Mouse (Mus musculus) forebrain, embryonic 13.5 days (tissue): ENCODE measurements around the gene Ripor3. TPM values are rescaled to one million over a fixed set of nuclear protein-coding genes. Genes with fewer than 3 reads are reported as not detected.

ENCODE experiments used
- ATAC-seq: fragments of 200-750 bp; cut with Nextera tagmentation; 2 replicates; pipeline ENCODE4 v1.8.0; 2017
- H3K27ac ChIP-seq: fragments of 300-500 bp; sonication (generic); 2 replicates; pipeline ENCODE4 v1.5.1; 2015; ENCODE audit warnings: inconsistent platforms, mild to moderate bottlenecking, moderate library complexity
- H3K27me3 ChIP-seq: fragments of 300-500 bp; sonication (generic); 2 replicates; pipeline ENCODE4 v1.6.1; 2015; ENCODE audit warnings: mild to moderate bottlenecking, inconsistent platforms
- H3K36me3 ChIP-seq: fragments of 300-500 bp; sonication (generic); 2 replicates; pipeline ENCODE4 v1.6.1; 2015; ENCODE audit warnings: mild to moderate bottlenecking, inconsistent platforms; ENCODE audit not compliant: poor library complexity, severe bottlenecking
- H3K4me1 ChIP-seq: fragments of 300-500 bp; sonication (generic); 2 replicates; pipeline ENCODE4 v1.6.1; 2015; ENCODE audit warnings: inconsistent platforms
- H3K4me2 ChIP-seq: fragments of 300-500 bp; sonication (generic); 2 replicates; pipeline ENCODE4 v1.6.1; 2015; ENCODE audit warnings: inconsistent platforms, mild to moderate bottlenecking, moderate library complexity
- H3K4me3 ChIP-seq: fragments of 300-500 bp; sonication (generic); 2 replicates; pipeline ENCODE4 v1.5.1; 2015; ENCODE audit warnings: mild to moderate bottlenecking, inconsistent platforms
- H3K9ac ChIP-seq: fragments of 300-500 bp; sonication (generic); 2 replicates; pipeline ENCODE4 v1.6.1; 2015; ENCODE audit warnings: mild to moderate bottlenecking, inconsistent platforms
- H3K9me3 ChIP-seq: fragments of 300-500 bp; sonication (generic); replicated peaks from 2 replicates; pipeline ENCODE4 v1.6.1; 2016; ENCODE audit warnings: inconsistent platforms
- WGBS: fragments of 180-500 bp; shearing (Covaris S2); methylation state at CpG from one replicate; pipeline ENCODE4 v1.1.7; 2015; 5-methylcytosine and 5-hydroxymethylcytosine counted together
- polyA plus RNA-seq: library from polyadenylated mRNA; unstranded; fragments of >200 nt; fragmentation: Nextera tagmentation; extraction: Ambion mirVana; gene quantifications from 2 replicates; pipeline ENCODE4 v1.2.1, GENCODE M21; 2015

Gene Ripor3
- polyA plus RNA-seq, 1 experiment from 2014 or later = 0.19 TPM

DNA sequence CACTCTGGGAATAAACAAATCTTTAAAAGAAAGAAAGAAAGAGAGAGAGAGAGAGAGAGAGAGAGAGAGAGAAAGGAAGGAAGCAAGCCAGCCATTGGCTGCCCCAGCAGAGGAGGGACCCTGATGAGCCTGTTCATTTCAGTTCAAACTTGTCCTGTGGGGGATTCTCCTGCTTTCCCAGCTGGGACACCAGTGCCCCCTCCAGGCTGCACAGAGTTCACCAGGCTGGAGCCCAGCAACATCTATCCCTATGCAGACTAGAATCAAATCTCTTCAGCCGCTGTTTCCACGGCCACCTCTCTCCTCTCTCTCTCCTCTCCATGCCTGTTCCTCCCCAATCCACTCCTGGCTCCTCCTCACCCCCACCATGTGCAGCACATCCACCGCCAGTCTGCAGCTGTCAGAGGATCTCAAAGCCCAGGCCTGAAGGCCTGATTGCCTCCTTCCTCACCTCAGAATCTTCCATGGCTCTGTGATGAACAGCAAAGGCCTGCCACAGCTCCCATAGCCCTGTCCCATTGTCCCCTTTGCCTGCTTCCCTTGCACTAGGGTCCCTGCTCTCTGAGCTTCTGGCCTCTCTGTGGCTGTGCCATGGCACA lies 11.2 kb downstream of the Ripor3 start:
- WGBS = 66% methylated on average over 3 of the region's 3 CpGs
- Histone ChIP-seq H3K27me3 (no peaks in the 10 kb centered on the region), H3K4me2 (no peak overlapping the region), H3K4me1 (no peaks in the 10 kb centered on the region), H3K27ac (no peak overlapping the region), H3K9ac (no peak overlapping the region), H3K36me3 (no peaks in the 10 kb centered on the region), H3K4me3 (no peak overlapping the region), H3K9me3 (peaks cover 8% of the 10 kb centered on the region; the same call in 1 of the 2 replicates)
- no peak for ATAC-seq

DNA sequence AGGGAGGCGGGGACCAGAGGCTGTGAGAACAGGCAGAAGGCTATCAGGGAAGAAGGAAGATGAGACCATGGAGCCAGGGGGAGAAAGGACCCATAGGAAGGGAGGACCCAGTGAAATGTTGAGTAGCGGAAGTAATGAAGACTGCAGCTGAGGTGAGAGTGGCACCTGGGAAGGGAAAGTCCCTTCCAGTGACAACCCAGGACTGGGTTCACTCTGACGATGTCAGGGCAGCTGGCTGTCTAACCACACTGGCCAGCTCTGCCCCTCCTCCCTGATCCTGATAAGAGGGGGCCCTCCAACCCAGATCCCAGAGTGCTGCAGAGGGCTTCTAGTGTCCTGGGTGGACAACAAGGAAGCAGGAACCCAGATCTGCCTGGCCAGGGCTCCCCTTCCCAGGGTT lies 12.9 kb downstream of the Ripor3 start:
- H3K4me1 ChIP-seq = no peaks in the 10 kb centered on the region
- no peaks in the 10 kb centered on the region for H3K36me3 ChIP-seq
- no peak overlapping the region for H3K4me3 ChIP-seq
- ATAC-seq = no peak
- no peak overlapping the region for H3K9ac ChIP-seq
- no peak overlapping the region for H3K4me2 ChIP-seq
- H3K27ac ChIP-seq = no peak overlapping the region
- WGBS = 68% methylated on average over 3 of the region's 3 CpGs
- H3K9me3 ChIP-seq = peaks cover 8% of the 10 kb centered on the region; the same call in 1 of the 2 replicates
- no peaks in the 10 kb centered on the region for H3K27me3 ChIP-seq

DNA sequence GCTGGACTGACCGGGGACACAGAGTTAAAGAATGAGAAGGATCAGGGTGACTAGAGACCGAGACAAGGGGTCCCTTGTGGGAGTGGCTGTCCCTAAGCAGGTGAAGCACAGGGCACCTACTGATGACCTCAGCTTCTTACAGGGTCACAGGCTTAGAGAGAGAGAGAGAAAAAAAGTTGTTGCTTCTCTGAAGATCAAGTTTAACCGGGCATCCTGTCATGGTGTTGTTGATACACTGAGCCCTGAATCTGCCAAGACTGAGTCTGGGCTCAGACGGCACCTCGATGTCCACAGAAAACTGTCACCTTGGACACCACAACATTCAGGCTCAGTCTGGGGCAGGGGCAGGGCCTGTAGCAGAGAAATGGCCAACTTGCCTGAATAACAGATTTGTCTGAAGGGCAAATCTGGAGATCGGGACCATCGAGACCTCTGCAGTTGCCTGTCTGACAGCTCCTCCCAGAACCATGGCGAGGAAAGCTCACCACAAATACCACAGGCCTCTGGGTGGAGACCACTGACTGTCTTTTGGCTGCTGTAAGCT lies 13.7 kb downstream of the Ripor3 start:
- Histone ChIP-seq H3K9me3 (peaks cover 8% of the 10 kb centered on the region; the same call in 1 of the 2 replicates), H3K36me3 (no peaks in the 10 kb centered on the region), H3K4me2 (no peak overlapping the region), H3K9ac (no peak overlapping the region), H3K27ac (no peak overlapping the region), H3K4me1 (no peaks in the 10 kb centered on the region), H3K27me3 (no peaks in the 10 kb centered on the region), H3K4me3 (no peak overlapping the region)
- 62% methylated on average over 8 of the region's 8 CpGs for WGBS
- no peak for ATAC-seq

DNA sequence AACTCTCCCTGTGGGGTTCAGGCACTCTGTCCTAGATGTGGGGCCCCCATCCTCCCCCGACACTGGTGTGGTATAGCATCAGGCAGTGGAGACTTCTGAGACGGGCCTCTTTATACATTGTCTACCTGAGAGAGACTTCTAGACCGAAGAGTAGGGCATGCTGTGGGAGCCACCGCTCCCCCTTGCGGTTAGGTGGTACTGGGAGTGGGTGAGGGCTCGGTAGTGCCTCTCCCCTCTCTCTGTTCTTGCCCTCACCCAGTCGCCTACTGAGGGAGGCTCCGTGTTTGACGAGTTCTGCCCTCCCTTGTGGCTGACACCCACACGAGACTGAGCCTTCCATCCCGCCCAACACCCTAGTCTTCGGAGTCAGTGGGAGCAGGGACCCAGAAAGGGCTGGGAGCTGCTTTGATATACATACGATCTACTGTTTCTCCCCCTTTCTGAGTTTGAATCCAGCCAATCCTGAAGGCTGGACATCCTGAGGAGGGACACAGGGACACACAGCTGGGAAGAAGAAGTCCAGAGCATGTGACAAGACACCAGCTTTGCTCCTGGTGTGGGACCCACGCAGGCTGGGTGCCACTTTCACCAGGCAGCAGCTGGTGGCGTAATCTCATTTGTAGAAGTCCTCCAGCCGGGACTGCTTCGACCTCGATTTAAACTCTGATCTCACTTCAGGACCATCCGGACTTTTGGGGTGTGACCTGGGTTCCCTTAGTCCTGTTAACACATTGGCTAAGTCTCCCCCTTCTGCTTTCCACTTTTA lies 14.4 kb downstream of the Ripor3 start:
- Histone ChIP-seq H3K4me1 (no peaks in the 10 kb centered on the region), H3K27me3 (no peaks in the 10 kb centered on the region), H3K36me3 (no peaks in the 10 kb centered on the region), H3K4me2 (no peak overlapping the region), H3K9ac (no peak overlapping the region), H3K4me3 (no peak overlapping the region), H3K27ac (no peak overlapping the region), H3K9me3 (peaks cover 8% of the 10 kb centered on the region; the same call in 1 of the 2 replicates)
- WGBS = 66% methylated on average over 19 of the region's 19 CpGs
- no peak for ATAC-seq

DNA sequence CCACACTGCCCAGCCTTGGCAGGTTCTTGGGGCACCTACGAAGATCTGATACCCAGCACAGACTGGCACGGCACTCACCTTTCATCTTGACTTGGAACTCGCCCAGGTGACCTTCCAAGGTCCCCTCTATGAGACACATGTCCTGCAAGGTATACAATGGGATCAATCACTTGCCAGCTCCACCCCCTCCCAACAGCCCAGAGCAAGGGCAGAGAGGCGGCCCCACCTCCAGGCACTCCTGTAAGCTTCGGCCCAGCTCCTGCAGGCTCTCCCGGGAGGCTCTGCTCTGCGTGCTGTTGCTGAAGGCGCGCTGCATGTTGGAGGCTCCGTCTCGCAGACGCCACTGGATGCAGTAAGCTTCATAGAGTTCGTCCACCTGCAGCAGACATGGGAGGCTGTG lies 17.2 kb downstream of the Ripor3 start:
- Histone ChIP-seq H3K4me3 (no peak overlapping the region), H3K27me3 (no peaks in the 10 kb centered on the region), H3K9ac (no peak overlapping the region), H3K27ac (no peak overlapping the region), H3K4me2 (no peak overlapping the region), H3K9me3 (no peaks in the 10 kb centered on the region), H3K4me1 (peaks cover 8% of the 10 kb centered on the region; the same call in 1 of the 2 replicates), H3K36me3 (no peaks in the 10 kb centered on the region)
- no peak for ATAC-seq
- 73% methylated on average over 13 of the region's 13 CpGs for WGBS

DNA sequence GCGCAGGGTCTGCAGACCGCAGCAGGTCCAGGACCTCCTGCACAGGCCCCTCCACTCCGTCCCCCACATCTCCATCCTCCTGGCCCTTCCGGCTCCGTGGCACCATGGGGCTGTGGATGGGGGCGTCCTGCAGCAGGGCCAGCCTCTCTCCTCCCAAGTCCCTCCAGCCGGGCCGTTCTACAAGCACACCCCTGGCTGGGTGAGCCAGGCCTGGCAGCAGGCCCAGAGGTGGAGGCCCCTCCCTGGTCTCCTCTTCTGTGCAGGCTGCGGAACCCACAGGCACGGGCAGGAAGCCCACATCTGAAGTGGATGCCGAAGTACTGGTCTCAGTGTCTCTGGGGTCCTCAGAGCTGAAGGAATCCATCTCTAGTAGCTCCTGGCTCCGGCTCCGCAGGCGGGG lies 21.1 kb downstream of the Ripor3 start:
- 70% methylated on average over 14 of the region's 14 CpGs for WGBS
- Histone ChIP-seq H3K4me1 (peaks cover 8% of the 10 kb centered on the region; the same call in 1 of the 2 replicates), H3K27me3 (no peaks in the 10 kb centered on the region), H3K9me3 (no peaks in the 10 kb centered on the region), H3K36me3 (no peaks in the 10 kb centered on the region), H3K4me2 (no peak overlapping the region), H3K9ac (no peak overlapping the region), H3K4me3 (no peak overlapping the region), H3K27ac (no peak overlapping the region)
- ATAC-seq = peak; percentile 57; the same call in 1 of the 2 replicates

DNA sequence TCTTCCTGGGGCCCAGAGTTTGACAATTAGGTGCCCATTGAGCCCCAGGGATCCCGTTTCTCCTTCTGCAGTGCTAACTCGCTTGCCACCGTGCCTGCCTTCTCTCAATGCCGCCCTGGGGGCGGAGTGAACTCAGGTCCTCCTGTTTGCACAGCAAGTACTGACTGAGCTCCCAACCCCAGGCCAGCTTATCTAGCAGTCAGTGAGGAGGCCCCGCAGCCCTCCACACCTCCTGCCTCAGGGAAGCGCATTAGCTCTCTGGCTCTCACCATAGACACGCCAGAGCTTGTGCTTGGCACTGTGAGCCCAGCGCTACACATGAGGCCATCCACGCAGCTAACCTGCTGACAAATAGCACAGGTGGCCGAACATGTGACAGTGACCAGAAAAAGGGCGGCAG lies 22.8 kb downstream of the Ripor3 start:
- no peaks in the 10 kb centered on the region for H3K9me3 ChIP-seq
- no peak overlapping the region for H3K4me2 ChIP-seq
- no peak overlapping the region for H3K27ac ChIP-seq
- no peaks in the 10 kb centered on the region for H3K27me3 ChIP-seq
- WGBS = 72% methylated on average over 12 of the region's 12 CpGs
- no peaks in the 10 kb centered on the region for H3K36me3 ChIP-seq
- H3K4me3 ChIP-seq = no peak overlapping the region
- peaks cover 8% of the 10 kb centered on the region; the same call in 1 of the 2 replicates for H3K4me1 ChIP-seq
- H3K9ac ChIP-seq = no peak overlapping the region
- no peak for ATAC-seq

DNA sequence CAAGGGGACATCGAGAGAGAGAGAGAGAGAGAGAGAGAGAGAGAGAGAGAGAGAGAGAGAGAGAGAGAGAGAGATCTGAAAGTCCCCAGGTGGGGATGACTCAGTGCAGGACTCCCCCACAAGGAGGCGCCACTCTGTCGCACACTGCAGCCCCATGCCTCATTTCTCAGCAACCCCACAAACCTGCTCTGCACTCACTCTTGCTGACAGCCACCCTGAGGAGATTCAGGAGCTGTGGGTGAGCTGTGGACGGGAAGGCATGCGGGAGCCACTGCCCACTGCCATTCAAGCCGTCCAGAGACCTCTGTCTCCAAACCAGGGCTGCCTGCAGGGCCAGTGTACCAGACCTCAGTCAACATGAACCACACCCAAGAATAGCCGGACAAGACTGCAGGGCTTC lies 23.7 kb downstream of the Ripor3 start:
- Histone ChIP-seq H3K9me3 (no peaks in the 10 kb centered on the region), H3K27me3 (no peaks in the 10 kb centered on the region), H3K36me3 (no peaks in the 10 kb centered on the region), H3K27ac (no peak overlapping the region), H3K4me3 (no peak overlapping the region), H3K4me1 (peaks cover 8% of the 10 kb centered on the region; the same call in 1 of the 2 replicates), H3K9ac (no peak overlapping the region), H3K4me2 (no peak overlapping the region)
- WGBS = 20% methylated on average over 7 of the region's 7 CpGs
- ATAC-seq = no peak

DNA sequence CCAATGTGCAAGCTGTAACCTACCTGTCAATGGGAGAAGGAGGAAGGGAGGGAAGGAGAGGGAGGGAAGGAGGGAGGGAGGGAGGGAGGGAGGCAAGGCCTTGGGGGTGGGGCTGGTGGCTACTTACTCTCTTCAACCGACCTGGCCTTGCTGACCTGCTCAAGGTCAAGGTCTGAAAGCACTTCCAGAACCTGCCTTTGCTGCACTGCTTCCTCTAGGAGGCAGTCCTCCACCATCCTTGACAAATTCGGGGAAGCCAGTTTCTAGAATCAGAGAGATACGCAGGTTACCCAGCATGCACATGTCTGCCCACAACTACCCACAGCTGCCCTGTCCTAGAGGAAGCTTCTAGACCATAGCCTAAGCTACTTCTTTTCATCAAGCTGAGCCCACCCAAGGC lies 25.5 kb downstream of the Ripor3 start:
- H3K4me3 ChIP-seq = no peak overlapping the region
- WGBS = 42% methylated on average over 3 of the region's 3 CpGs
- no peak overlapping the region for H3K4me2 ChIP-seq
- peaks cover 11% of the 10 kb centered on the region; the same call in 1 of the 2 replicates for H3K36me3 ChIP-seq
- H3K27me3 ChIP-seq = no peaks in the 10 kb centered on the region
- H3K9ac ChIP-seq = no peak overlapping the region
- no peak for ATAC-seq
- no peaks in the 10 kb centered on the region for H3K9me3 ChIP-seq
- peaks cover 8% of the 10 kb centered on the region; the same call in 1 of the 2 replicates for H3K4me1 ChIP-seq
- H3K27ac ChIP-seq = no peak overlapping the region

DNA sequence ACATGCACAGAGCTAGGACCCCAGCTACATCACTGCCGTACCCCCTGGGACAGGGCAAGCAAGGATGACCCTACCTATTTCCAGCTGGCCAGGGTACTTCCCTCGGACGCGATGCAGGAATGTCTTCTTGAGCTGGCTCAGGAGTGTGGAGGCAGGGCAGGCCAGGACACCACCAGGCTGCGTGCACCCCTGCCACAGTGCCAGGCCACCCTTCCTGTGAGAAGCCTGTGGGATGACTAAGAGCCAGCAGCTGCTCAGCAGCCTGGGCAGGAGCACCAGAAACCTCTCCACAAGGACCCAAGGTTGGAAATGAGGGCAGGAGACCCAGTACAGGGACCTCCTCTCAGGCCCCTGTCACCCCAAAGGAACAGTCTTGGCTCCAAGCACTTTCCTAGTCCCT lies 26.0 kb downstream of the Ripor3 start:
- ATAC-seq = no peak
- Histone ChIP-seq H3K4me2 (no peak overlapping the region), H3K36me3 (peaks cover 16% of the 10 kb centered on the region), H3K9ac (no peak overlapping the region), H3K27ac (no peak overlapping the region), H3K4me1 (peaks cover 4% of the 10 kb centered on the region; the same call in 1 of the 2 replicates), H3K27me3 (no peaks in the 10 kb centered on the region), H3K4me3 (no peak overlapping the region), H3K9me3 (no peaks in the 10 kb centered on the region)
- WGBS = 90% methylated on average over 5 of the region's 5 CpGs

DNA sequence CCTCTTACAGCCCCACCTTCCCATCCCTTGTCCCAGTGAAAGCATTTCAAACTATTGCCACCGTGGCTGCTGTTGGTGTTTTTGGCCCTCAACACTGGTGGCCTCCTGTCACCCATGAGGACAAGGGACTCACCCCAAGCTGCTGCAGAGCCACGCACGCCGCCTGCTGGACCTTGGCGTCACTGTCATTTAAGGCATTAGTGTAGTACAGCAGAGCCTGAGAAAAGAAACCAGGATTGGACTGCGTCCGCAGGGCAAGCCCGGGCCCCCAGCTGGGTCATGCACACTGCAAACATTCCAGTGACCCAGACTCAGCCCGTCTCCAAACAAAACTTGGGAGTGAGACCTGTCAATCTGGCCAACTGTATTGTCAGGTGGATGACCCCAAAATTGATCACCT lies 27.8 kb downstream of the Ripor3 start:
- no peak overlapping the region for H3K4me3 ChIP-seq
- H3K36me3 ChIP-seq = peaks cover 33% of the 10 kb centered on the region
- 58% methylated on average over 9 of the region's 9 CpGs for WGBS
- no peaks in the 10 kb centered on the region for H3K27me3 ChIP-seq
- H3K9me3 ChIP-seq = no peaks in the 10 kb centered on the region
- no peak overlapping the region for H3K9ac ChIP-seq
- ATAC-seq = no peak
- H3K4me2 ChIP-seq = no peak overlapping the region
- H3K4me1 ChIP-seq = no peaks in the 10 kb centered on the region
- H3K27ac ChIP-seq = no peak overlapping the region

DNA sequence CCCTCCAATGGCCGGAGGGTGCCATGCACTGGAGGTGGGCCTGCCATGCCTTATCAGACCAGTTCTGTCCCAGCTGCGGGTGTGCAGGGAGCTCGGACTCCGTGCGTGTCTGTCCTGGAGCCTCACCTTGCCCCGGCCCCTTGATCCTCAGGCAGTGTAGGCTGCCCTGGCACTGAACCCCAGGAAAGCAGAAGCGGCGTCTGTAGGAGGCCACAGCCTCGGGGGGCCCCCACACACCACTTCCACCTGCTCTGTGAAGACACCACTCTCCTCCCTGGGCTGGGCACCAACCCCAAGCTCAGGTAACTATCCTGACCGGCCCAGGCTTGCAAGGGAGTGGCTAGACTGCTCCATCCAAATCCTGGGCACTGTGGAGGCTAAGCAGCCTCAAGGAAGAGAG lies 30.0 kb downstream of the Ripor3 start:
- no peak overlapping the region for H3K4me2 ChIP-seq
- H3K36me3 ChIP-seq = peaks cover 56% of the 10 kb centered on the region
- no peak overlapping the region for H3K9ac ChIP-seq
- 0 out of 2 replicates have a peak, but pooled peaks have one; percentile 38 for ATAC-seq
- H3K4me1 ChIP-seq = no peaks in the 10 kb centered on the region
- H3K4me3 ChIP-seq = no peak overlapping the region
- H3K27me3 ChIP-seq = no peaks in the 10 kb centered on the region
- no peak overlapping the region for H3K27ac ChIP-seq
- WGBS = 92% methylated on average over 10 of the region's 10 CpGs
- H3K9me3 ChIP-seq = no peaks in the 10 kb centered on the region
